ENCODE assay signal across 9 mouse cellular contexts in genomic region chr12:109399591-109399990, GRCm38 (mm10). TPM values are rescaled to one million over a fixed set of nuclear protein-coding genes. Genes with fewer than 3 reads are reported as not detected.
DNase-seq lines count a peak whose midpoint lies in the region; ATAC-seq and TF ChIP-seq lines count a peak whose summit lies in the region.
"Had no signal": no experiment of that assay in that cellular context is flagged by ENCODE, and none has a peak within 500 bp of the region (broad histone marks: within the 10 kb centered on the region; RNA-seq: fewer than 3 reads in every experiment).

No protein-coding gene starts in this region.

- no peak overlapping the region for H3K9ac ChIP-seq in liver, postnatal 0 days (replicated peaks)

- no peak for TF ChIP-seq CTCF in liver, postnatal 0 days (IDR thresholded peaks at IDR 0.05; ENCODE audit: low read depth)

- no peak for ATAC-seq in liver, postnatal 0 days

- no peak overlapping the region for H3K27ac ChIP-seq in liver, postnatal 0 days (ENCODE audit: low read depth)

- 22% methylated on average over 22 of the region's 22 CpGs for WGBS in liver, postnatal 0 days (ENCODE audit: insufficient replicate concordance)

- H3K27me3 ChIP-seq in liver, postnatal 0 days (ENCODE audit: insufficient read depth, low read length): no peaks in the 10 kb centered on the region

- peak overlapping the region; percentile 19 for H3K4me2 ChIP-seq in liver, postnatal 0 days (ENCODE audit: low read depth, low read length)

- no peaks in the 10 kb centered on the region for H3K9me3 ChIP-seq in liver, postnatal 0 days (ENCODE audit: low read length)
- H3K9me3 ChIP-seq: megakaryocyte, embryonic 14.5 days had no signal

- TF ChIP-seq EP300 in liver, postnatal 0 days (IDR thresholded peaks at IDR 0.05; ENCODE audit: low read depth): no peak

- H3K4me3 ChIP-seq in liver, postnatal 0 days (ENCODE audit: low read depth, low read length): no peak overlapping the region
- H3K4me3 ChIP-seq: megakaryocyte, embryonic 14.5 days had no signal

- peak; percentile 33 to 62 for DNase-seq in cerebellum, postnatal 14 days
- DNase-seq in cerebellum, adult 11-12 months: no peak
- DNase-seq in brain, embryonic 18.5 days (ENCODE audit: low read depth, low spot score): peak; percentile 42
- DNase-seq in gastrocnemius, postnatal 14 days: peak; percentile 79
- peak; percentile 17 to 46 for DNase-seq in kidney, postnatal 36 days
- DNase-seq in liver, postnatal 0 days: no peak
- DNase-seq in right cerebral cortex, postnatal 14 days: peak; percentile 84
- DNase-seq in ovary, postnatal 14 days (ENCODE audit: low spot score): no peak

- no peaks in the 10 kb centered on the region for H3K36me3 ChIP-seq in liver, postnatal 0 days (replicated peaks; ENCODE audit: insufficient read depth, low read length)

- peaks cover 5% of the 10 kb centered on the region; the same call in 1 of the 2 replicates for H3K4me1 ChIP-seq in liver, postnatal 0 days (ENCODE audit: insufficient read depth)

- intact Hi-C loops in gastrocnemius, postnatal 14 days (cut with DNase I; ENCODE audit: low total_unique reads): no loop called here

RNA-seq across cellular contexts. Expression of gene Dlk1, which starts 53.0 kb away (rescaled TPM):
- total RNA-seq in gastrocnemius, postnatal 14 days (2021): 100 to 1,000 TPM; 213 to 272 TPM
- polyA plus RNA-seq in liver, postnatal 0 days (2015; fragmentation: Nextera tagmentation; extraction: Ambion mirVana): 50.7 and 52.1 TPM in 2 replicates

Comparison
In these comparisons a context has a peak if more than half of its experiments do, and no peak if none do; other contexts are left out.
1. DNase-seq: peak in cerebellum, postnatal 14 days (2 of 2), brain, embryonic 18.5 days (single experiment), gastrocnemius, postnatal 14 days (single experiment), kidney, postnatal 36 days (2 of 2) and right cerebral cortex, postnatal 14 days (single experiment); none in cerebellum, adult 11-12 months (single experiment), liver, postnatal 0 days (single experiment) and ovary, postnatal 14 days (single experiment).